In the genomic region with DNA sequence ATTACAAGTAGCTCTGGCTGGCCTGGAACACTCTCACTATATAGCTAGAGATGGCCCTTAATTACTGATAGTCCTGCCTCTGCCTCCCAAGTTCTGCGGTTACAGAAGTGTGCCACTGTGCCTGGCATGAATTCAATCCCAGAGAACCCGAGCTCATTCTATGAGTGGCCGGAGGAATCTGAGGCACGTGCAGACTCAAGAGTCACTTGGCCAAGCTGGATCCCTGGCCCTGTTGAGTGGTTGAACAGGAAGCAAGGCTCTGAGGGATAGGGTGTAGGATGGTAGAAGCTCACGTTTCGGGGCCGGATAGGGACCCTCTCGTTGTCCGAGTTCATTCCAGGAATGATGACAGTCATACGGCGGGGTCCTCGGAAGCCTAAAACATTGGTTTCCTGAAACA, we compare ENCODE assay signal across 33 mouse cellular contexts. TPM values are rescaled to one million over a fixed set of nuclear protein-coding genes. Genes with fewer than 3 reads are reported as not detected.
DNase-seq lines count a peak whose midpoint lies in the region; ATAC-seq and TF ChIP-seq lines count a peak whose summit lies in the region.
"Had no signal": no experiment of that assay in that cellular context is flagged by ENCODE, and none has a peak within 500 bp of the region (broad histone marks: within the 10 kb centered on the region; RNA-seq: fewer than 3 reads in every experiment).

No protein-coding gene starts in this region.

- WGBS in heart, embryonic 11.5 days (ENCODE audit: insufficient replicate concordance): 82% methylated on average over 12 of the region's 12 CpGs
- 65% methylated on average over 12 of the region's 12 CpGs for WGBS in lung, embryonic 14.5 days

- no peak for ATAC-seq in heart, embryonic 11.5 days (replicated peaks; ENCODE audit: insufficient number of reproducible peaks, low FRiP score, low TSS enrichment)
- no peak for ATAC-seq in lung, embryonic 14.5 days (ENCODE audit: insufficient read depth)
- ATAC-seq: activated CD4-positive, CD25-positive, alpha-beta regulatory T cell, adult 4 months; forebrain, embryonic 16.5 days; midbrain, embryonic 13.5 days had no signal

- peaks cover 8% of the 10 kb centered on the region for H3K4me1 ChIP-seq in heart, embryonic 11.5 days (ENCODE audit: control insufficient read depth, insufficient read depth, low read length)
- H3K4me1 ChIP-seq in lung, embryonic 14.5 days (ENCODE audit: insufficient read depth): peaks cover 11% of the 10 kb centered on the region

- no peaks in the 10 kb centered on the region for H3K36me3 ChIP-seq in heart, embryonic 11.5 days (ENCODE audit: control insufficient read depth, insufficient read depth, low read length)
- no peaks in the 10 kb centered on the region for H3K36me3 ChIP-seq in lung, embryonic 14.5 days (ENCODE audit: insufficient read depth)
- H3K36me3 ChIP-seq: hindbrain, embryonic 10.5 days; hindbrain, embryonic 15.5 days; kidney, embryonic 15.5 days; limb, embryonic 10.5 days; limb, embryonic 15.5 days; liver, embryonic 13.5 days; midbrain, embryonic 13.5 days; neural tube, embryonic 13.5 days had no signal

- H3K4me2 ChIP-seq in heart, embryonic 11.5 days: no peak overlapping the region
- no peak overlapping the region for H3K4me2 ChIP-seq in lung, embryonic 14.5 days
- H3K4me2 ChIP-seq: hindbrain, embryonic 15.5 days; kidney, embryonic 15.5 days; limb, embryonic 15.5 days; liver, embryonic 13.5 days; midbrain, embryonic 13.5 days; neural tube, embryonic 13.5 days had no signal

- intact Hi-C loops in heart, postnatal 10 days (cut with DNase I): no loop called here
- intact Hi-C loops in left cerebral cortex, postnatal 14 days (cut with DNase I): no loop called here
- intact Hi-C loops in left cerebral cortex, adult 2 months (cut with DNase I): no loop called here

- H3K4me3 ChIP-seq in heart, embryonic 11.5 days (ENCODE audit: low read depth, low read length): no peak overlapping the region
- no peak overlapping the region for H3K4me3 ChIP-seq in lung, embryonic 14.5 days (ENCODE audit: low read depth, low read length)
- no peak overlapping the region for H3K4me3 ChIP-seq in left cerebral cortex, adult 2 months
- H3K4me3 ChIP-seq: erythroblast, embryonic 14.5 days; hindbrain, embryonic 10.5 days; hindbrain, embryonic 15.5 days; kidney, embryonic 15.5 days; limb, embryonic 10.5 days; limb, embryonic 15.5 days; liver, embryonic 13.5 days; midbrain, embryonic 13.5 days; neural tube, embryonic 13.5 days had no signal

- H3K27ac ChIP-seq in heart, embryonic 11.5 days (ENCODE audit: low read depth, low read length): no peak overlapping the region
- peak overlapping the region; percentile 36; the same call in 1 of the 2 replicates for H3K27ac ChIP-seq in lung, embryonic 14.5 days (ENCODE audit: low read depth)
- H3K27ac ChIP-seq in left cerebral cortex, adult 2 months: no peak overlapping the region
- H3K27ac ChIP-seq: hindbrain, embryonic 10.5 days; hindbrain, embryonic 15.5 days; kidney, embryonic 15.5 days; limb, embryonic 10.5 days; limb, embryonic 15.5 days; liver, embryonic 13.5 days; macrophage; midbrain, embryonic 13.5 days; neural tube, embryonic 13.5 days had no signal

- TF ChIP-seq CTCF in lung, embryonic 14.5 days (IDR thresholded peaks at IDR 0.05; ENCODE audit: low read depth): no peak
- no peak for TF ChIP-seq CTCF in left cerebral cortex, adult 2 months (IDR thresholded peaks at IDR 0.05)

- peaks cover 50% of the 10 kb centered on the region for H3K27me3 ChIP-seq in heart, embryonic 11.5 days (ENCODE audit: control insufficient read depth, insufficient read depth, low read length)
- peaks cover 11% of the 10 kb centered on the region; the same call in 1 of the 2 replicates for H3K27me3 ChIP-seq in lung, embryonic 14.5 days (ENCODE audit: insufficient read depth, low read length)

- peak; percentile 59 to 60 for DNase-seq in heart, postnatal 10 days
- DNase-seq in lung, embryonic 14.5 days: peak; percentile 67
- DNase-seq in lung, postnatal 14 days: peak; percentile 71
- DNase-seq in frontal cortex, postnatal 10 days (ENCODE audit: low spot score in 2 of 2): no peak
- DNase-seq in left cerebral cortex, postnatal 14 days (ENCODE audit: low spot score in 2 of 2): no peak
- DNase-seq in left cerebral cortex, adult 2 months (ENCODE audit: extremely low spot score in 1 of 2, low spot score in 2 of 2): no peak
- DNase-seq: adrenal gland, adult 2 months; adrenal gland, postnatal 36 days; cerebellum, adult 2 months; cerebellum, postnatal 14 days; gastrocnemius, postnatal 14 days; kidney, adult 18-20 months; kidney, postnatal 25 days; liver, embryonic 13.5 days; thymus, adult 2 months; thymus, postnatal 36 days had no signal

- H3K9me3 ChIP-seq in heart, embryonic 11.5 days (replicated peaks; ENCODE audit: control insufficient read depth, low read length): no peaks in the 10 kb centered on the region
- no peaks in the 10 kb centered on the region for H3K9me3 ChIP-seq in lung, embryonic 14.5 days (ENCODE audit: low read depth, low read length)
- H3K9me3 ChIP-seq: hindbrain, embryonic 10.5 days; hindbrain, embryonic 15.5 days; kidney, embryonic 15.5 days; limb, embryonic 10.5 days; limb, embryonic 15.5 days; liver, embryonic 13.5 days; midbrain, embryonic 13.5 days; neural tube, embryonic 13.5 days had no signal

- no peak overlapping the region for H3K9ac ChIP-seq in heart, embryonic 11.5 days (ENCODE audit: low read depth, low read length)
- no peak overlapping the region for H3K9ac ChIP-seq in lung, embryonic 14.5 days
- H3K9ac ChIP-seq: hindbrain, embryonic 15.5 days; kidney, embryonic 15.5 days; limb, embryonic 15.5 days; liver, embryonic 13.5 days; midbrain, embryonic 13.5 days; neural tube, embryonic 13.5 days had no signal

RNA-seq across cellular contexts. Expression of gene Tead3, which starts 5.3 kb away (rescaled TPM):
- total RNA-seq in heart, postnatal 10 days (2021): 10 to 100 TPM; 15.3 to 19.3 TPM
- polyA plus RNA-seq in heart, embryonic 11.5 days (2014; fragmentation: Nextera tagmentation; extraction: Ambion mirVana): 6.5 and 7.5 TPM in 2 replicates
- 11.2 and 11.3 TPM in 2 replicates for polyA plus RNA-seq in lung, embryonic 14.5 days (2014; fragmentation: Nextera tagmentation; extraction: Ambion mirVana)
- total RNA-seq in left cerebral cortex, postnatal 14 days (2021): 1 to 10 TPM; 2.4 to 3.3 TPM
- total RNA-seq in left cerebral cortex, adult 2 months (2021): 1 to 10 TPM; 2.9 to 3.0 TPM
- total RNA-seq: granulocyte monocyte progenitor cell, adult 5-6 weeks had no signal
- polyA plus RNA-seq: activated CD4-positive, CD25-positive, alpha-beta regulatory T cell, adult 4 months; macrophage had no signal

RNA-seq across cellular contexts. Expression of gene Tulp1, which starts 9.2 kb away (rescaled TPM):
- under 1 TPM; 0.86 to 0.94 TPM for total RNA-seq in heart, postnatal 10 days (2021)
- polyA plus RNA-seq in heart, embryonic 11.5 days (2014; fragmentation: Nextera tagmentation; extraction: Ambion mirVana): 2.9 and 5.0 TPM in 2 replicates
- 3.0 and 3.6 TPM in 2 replicates for polyA plus RNA-seq in lung, embryonic 14.5 days (2014; fragmentation: Nextera tagmentation; extraction: Ambion mirVana)
- total RNA-seq in left cerebral cortex, postnatal 14 days (2021): under 1 TPM in 1 of 2 experiments, not detected in 1; 0.66 TPM
- total RNA-seq in left cerebral cortex, adult 2 months (2021): not detected
- total RNA-seq: adrenal gland, adult 2 months; gastrocnemius, postnatal 14 days; granulocyte monocyte progenitor cell, adult 5-6 weeks; layer of hippocampus, adult 18-20 months; layer of hippocampus, postnatal 14 days; megakaryocyte-erythroid progenitor cell, adult 5-6 weeks had no signal
- polyA plus RNA-seq: activated CD4-positive, CD25-positive, alpha-beta regulatory T cell, adult 4 months; cerebellum, adult 2 months; cortical plate, adult 2 months; macrophage had no signal

RNA-seq across cellular contexts. Expression of gene Rpl10a, which starts 27.6 kb away (rescaled TPM):
- total RNA-seq in heart, postnatal 10 days (2021): 100 to 1,000 TPM; 584 to 595 TPM
- polyA plus RNA-seq in heart, embryonic 11.5 days (2014; fragmentation: Nextera tagmentation; extraction: Ambion mirVana): 408 and 446 TPM in 2 replicates
- 799 and 802 TPM in 2 replicates for polyA plus RNA-seq in lung, embryonic 14.5 days (2014; fragmentation: Nextera tagmentation; extraction: Ambion mirVana)
- total RNA-seq in left cerebral cortex, postnatal 14 days (2021): 100 to 1,000 TPM; 365 to 369 TPM
- 100 to 1,000 TPM; 302 to 309 TPM for total RNA-seq in left cerebral cortex, adult 2 months (2021)

RNA-seq across cellular contexts. Expression of gene Fance, which starts 42.6 kb away (rescaled TPM):
- total RNA-seq in heart, postnatal 10 days (2021): 10 to 100 TPM; 16.9 to 18.2 TPM
- polyA plus RNA-seq in heart, embryonic 11.5 days (2014; fragmentation: Nextera tagmentation; extraction: Ambion mirVana): 15.3 and 17.3 TPM in 2 replicates
- polyA plus RNA-seq in lung, embryonic 14.5 days (2014; fragmentation: Nextera tagmentation; extraction: Ambion mirVana): 28.2 and 35.3 TPM in 2 replicates
- total RNA-seq in left cerebral cortex, postnatal 14 days (2021): 10 to 100 TPM; 28.3 to 29.6 TPM
- total RNA-seq in left cerebral cortex, adult 2 months (2021): 10 to 100 TPM; 21.5 to 26.1 TPM

Comparison
In these comparisons a context has a peak if more than half of its experiments do, and no peak if none do; other contexts are left out.
1. DNase-seq: peak in heart, postnatal 10 days (2 of 2), lung, embryonic 14.5 days (single experiment) and lung, postnatal 14 days (single experiment); none in frontal cortex, postnatal 10 days (0 of 2), left cerebral cortex, postnatal 14 days (0 of 2) and left cerebral cortex, adult 2 months (0 of 2).